28 mouse cellular contexts compared by ENCODE assay signal in genomic region chr3:27222052-27222451, GRCm38 (mm10).
"Had no signal": no experiment of that assay in that cellular context is flagged by ENCODE, and none has a peak within 500 bp of the region (broad histone marks: within the 10 kb centered on the region; RNA-seq: fewer than 3 reads in every experiment).

No protein-coding gene starts in this region.

- H3K9ac ChIP-seq: embryonic facial prominence, embryonic 12.5 days; embryonic facial prominence, embryonic 13.5 days; embryonic facial prominence, embryonic 15.5 days; forebrain, embryonic 12.5 days; forebrain, embryonic 13.5 days; forebrain, embryonic 15.5 days; forebrain, postnatal 0 days had no signal

- DNase-seq: cerebellum, adult 2 months; cerebellum, adult 8-10 months; cerebellum, adult 9-10 months; cerebellum, adult 9-11 months; cerebellum, postnatal 10 days; cerebellum, postnatal 14 days; cerebellum, postnatal 25 days; cerebellum, postnatal 36 days; embryo, embryonic 11 days; forebrain, postnatal 0 days; gastrocnemius, adult 2 months; gastrocnemius, postnatal 10 days; gastrocnemius, postnatal 14 days; gastrocnemius, postnatal 25 days; gastrocnemius, postnatal 36 days; heart, adult 11 months; heart, adult 18-20 months had no signal

- H3K4me3 ChIP-seq: embryonic facial prominence, embryonic 10.5 days; embryonic facial prominence, embryonic 12.5 days; embryonic facial prominence, embryonic 13.5 days; embryonic facial prominence, embryonic 15.5 days; erythroblast, embryonic 14.5 days; forebrain, embryonic 10.5 days; forebrain, embryonic 12.5 days; forebrain, embryonic 13.5 days; forebrain, embryonic 15.5 days; gastrocnemius, adult 2 months had no signal

- ATAC-seq: forebrain, embryonic 13.5 days; forebrain, embryonic 14.5 days; forebrain, embryonic 15.5 days; forebrain, embryonic 16.5 days; forebrain, postnatal 0 days had no signal

- H3K27ac ChIP-seq: embryonic facial prominence, embryonic 10.5 days; embryonic facial prominence, embryonic 12.5 days; embryonic facial prominence, embryonic 13.5 days; embryonic facial prominence, embryonic 15.5 days; forebrain, embryonic 10.5 days; forebrain, embryonic 12.5 days; forebrain, embryonic 13.5 days; forebrain, embryonic 15.5 days; gastrocnemius, adult 2 months had no signal

- H3K27me3 ChIP-seq: embryonic facial prominence, embryonic 12.5 days; embryonic facial prominence, embryonic 13.5 days; embryonic facial prominence, embryonic 15.5 days; forebrain, embryonic 12.5 days; forebrain, embryonic 13.5 days; forebrain, embryonic 15.5 days had no signal

- H3K4me2 ChIP-seq: embryonic facial prominence, embryonic 12.5 days; embryonic facial prominence, embryonic 13.5 days; embryonic facial prominence, embryonic 15.5 days; forebrain, embryonic 12.5 days; forebrain, embryonic 13.5 days; forebrain, embryonic 15.5 days had no signal

- H3K4me1 ChIP-seq: embryonic facial prominence, embryonic 12.5 days; embryonic facial prominence, embryonic 13.5 days; embryonic facial prominence, embryonic 15.5 days; forebrain, embryonic 12.5 days; forebrain, embryonic 13.5 days; forebrain, embryonic 15.5 days had no signal

- H3K36me3 ChIP-seq: embryonic facial prominence, embryonic 10.5 days; embryonic facial prominence, embryonic 12.5 days; embryonic facial prominence, embryonic 13.5 days; embryonic facial prominence, embryonic 15.5 days; forebrain, embryonic 10.5 days; forebrain, embryonic 15.5 days had no signal

- H3K9me3 ChIP-seq: embryonic facial prominence, embryonic 10.5 days; embryonic facial prominence, embryonic 12.5 days; embryonic facial prominence, embryonic 13.5 days; embryonic facial prominence, embryonic 15.5 days; forebrain, embryonic 10.5 days; forebrain, embryonic 12.5 days; forebrain, embryonic 13.5 days; forebrain, embryonic 15.5 days had no signal
